Mouse (Mus musculus) thymus, postnatal 10 days (tissue): ENCODE measurements around the gene Tmc6.

Experiments used
- DNase-seq, 2 experiments: peaks; one replicate each; pipeline ENCODE4 v3.0.0; 2021; ENCODE audit warnings: low spot score in 2 of 2

Gene Tmc6

DNA sequence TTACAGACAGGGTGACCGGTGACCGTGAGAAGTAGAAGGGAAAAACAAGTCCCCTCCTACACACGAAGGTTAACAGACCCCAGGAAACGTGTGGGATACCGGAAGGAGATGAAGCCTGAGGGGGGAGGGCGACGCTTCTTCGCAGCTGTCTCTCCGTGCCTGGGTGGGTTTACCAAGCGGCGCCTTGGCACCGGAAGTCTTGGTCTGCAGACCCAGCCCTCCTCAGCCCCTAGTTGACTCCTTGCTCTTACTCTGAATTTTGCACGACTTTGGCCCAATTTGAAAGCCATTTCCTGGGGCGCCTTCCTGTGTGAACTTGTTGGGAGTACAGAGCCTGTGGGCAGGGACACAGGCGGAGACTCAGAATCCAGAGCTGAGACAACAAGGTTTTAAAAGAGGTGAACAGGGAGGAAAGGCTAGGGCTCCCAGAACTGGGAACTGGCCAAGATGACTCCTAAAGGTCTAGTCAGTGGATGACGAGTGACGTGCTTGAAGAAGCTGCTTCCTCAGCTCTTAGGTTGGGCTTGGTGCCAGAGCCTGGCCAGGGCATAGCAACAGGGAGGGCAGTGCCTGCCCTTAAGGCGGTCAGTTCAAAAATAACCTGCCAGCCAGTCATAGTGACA, 688 bp downstream of the Tmc6 start:
- peak; percentile 83 to 87 for DNase-seq

DNA sequence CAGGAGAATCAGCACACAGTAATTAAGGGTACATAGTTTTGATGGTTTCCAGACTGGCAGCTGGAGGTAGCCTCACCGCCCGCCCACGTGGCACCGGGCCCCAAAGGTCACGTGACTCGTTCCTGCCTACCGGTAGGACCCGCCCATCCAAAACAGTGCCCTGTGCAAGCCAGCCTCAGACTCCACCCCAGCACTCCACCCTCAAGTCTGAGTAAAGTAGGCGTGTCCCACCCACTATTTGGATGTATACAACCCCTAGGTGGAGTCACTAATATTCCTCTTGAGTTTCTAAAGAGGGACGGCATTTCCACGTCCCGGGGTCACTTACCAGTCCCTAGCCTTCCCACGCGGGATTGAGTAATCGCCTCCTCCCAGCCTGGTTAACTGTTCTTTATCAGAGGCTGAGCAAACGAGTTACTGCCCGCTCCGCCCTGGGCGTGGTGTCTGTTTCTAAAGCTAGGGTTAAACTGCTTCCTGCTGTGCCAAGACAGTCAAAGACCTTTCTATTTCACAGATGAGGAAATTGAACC, 1.4 kb downstream of the Tmc6 start:
- peak; percentile 91 to 96 for DNase-seq

DNA sequence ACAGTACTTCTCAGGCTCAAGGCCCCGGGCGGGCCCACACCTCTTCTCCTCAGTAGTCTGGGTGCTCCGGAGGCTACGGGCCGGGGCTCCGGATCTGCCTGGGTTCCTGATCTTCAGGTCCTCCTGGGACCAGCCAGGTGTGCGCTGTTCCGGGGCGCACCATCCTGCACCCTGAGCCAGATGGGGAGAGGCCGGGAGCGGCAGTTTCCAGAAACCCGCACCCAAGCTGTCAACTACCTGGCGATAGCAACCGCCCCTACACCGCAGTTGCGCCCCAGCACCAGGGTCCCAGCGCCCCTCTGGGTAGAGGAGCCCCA, 1.8 kb downstream of the Tmc6 start:
- DNase-seq, result no peak

DNA sequence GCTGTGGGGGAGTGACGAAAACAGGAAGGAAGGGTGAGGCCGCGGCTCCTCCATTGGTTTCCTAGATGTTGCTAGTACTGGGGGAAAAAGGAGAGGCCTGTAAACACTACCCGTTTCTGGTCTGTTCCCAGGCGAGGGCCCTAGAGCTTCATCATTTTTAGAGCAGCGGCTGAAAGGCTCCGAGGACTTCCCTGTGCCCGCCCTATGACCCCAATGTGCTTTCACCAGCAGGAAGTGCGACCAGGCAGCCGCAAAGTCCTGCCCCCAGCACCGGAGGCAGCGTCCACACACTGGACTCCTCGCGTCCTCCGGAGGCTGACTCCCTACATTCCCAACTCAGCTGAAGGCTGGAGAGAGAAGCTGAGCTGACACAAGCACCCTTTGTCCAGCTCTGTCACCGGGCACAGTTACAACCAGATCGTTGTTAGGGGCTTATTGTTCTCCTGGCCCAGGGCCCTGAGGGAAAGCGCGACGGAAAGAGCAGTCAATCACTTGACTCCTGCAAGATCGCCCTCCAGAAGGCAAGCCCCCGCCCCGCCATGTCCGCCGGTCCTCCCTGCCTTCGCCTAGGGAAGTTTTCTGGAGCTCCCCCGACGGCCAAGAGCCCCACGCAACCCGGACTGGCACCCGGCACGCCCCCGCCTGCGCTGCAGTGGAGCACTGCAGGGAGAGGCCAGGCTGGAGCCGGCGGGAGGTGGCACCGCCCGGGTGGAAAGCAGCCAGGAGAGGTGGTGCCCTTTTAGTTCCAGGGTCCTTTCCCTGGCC, 2.4 kb downstream of the Tmc6 start:
- DNase-seq, result peak; percentile 49 to 52

DNA sequence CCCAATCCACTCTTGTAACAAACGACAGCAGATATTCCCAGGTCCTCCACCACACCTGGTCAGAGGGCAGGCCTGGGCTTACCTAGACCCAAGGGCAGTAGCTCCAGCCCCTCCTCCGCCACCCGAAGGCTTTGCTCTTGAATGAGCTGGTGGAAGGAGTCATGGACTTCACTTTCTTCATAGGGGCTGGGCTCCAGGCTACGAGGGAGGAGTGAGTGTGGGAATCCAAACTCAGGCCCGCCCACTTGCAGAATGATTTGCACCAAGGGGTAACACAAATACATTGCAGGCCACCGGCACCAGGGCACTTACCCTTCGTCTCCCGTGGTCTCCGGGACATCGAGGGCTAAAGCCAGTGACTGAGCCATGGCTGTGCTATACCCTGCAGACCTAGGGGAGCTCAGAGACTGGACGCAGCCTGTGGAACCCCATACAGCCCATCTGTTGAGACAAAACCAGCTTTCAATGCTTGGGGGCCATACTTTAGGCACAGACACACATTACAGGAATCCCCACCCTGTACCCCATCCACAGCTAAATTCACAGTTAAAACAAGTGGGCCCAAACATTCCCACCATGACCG, 3.1 kb downstream of the Tmc6 start:
- DNase-seq, result peak; percentile 19 to 31

DNA sequence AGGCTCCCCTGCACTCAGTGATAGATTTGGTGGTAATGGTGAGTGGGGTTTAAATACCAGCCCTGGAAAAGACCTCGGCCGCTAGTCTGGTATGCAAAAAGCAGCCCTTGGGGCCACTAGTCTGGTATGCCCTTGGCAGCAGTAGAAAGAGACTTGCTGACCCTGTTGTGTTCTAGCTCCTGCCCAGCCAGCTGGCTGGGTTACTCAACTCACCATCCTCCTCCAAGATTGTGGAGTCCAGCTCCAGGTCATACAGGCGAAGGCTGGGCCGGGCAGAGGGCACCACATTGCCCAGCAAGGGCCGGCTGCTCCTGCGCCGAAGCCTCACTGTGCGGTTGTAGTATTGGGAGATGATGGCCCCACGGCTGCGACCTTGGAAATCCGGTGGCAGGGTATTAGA, 4.0 kb downstream of the Tmc6 start:
- DNase-seq, result no peak

DNA sequence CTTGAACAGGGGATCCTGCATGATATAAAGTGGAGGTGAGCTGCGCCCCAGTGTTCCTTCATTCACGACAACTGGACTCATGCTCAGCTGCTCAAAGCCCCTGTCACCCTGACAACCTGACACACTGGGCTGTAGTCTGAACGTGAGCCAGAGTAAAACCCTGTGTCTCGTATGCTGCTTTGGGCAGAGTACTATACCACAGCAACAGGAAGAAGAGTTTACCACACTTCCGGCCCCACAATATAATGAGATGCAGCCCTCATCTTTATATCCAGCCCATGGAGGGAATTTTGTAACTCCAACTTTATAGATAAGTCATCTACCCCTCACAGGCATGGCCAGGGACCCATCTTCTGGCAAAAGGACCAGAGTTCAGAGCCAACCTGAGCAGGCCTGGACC, 4.9 kb downstream of the Tmc6 start:
- DNase-seq, result peak in 1 of 2 experiments; percentile 43

DNA sequence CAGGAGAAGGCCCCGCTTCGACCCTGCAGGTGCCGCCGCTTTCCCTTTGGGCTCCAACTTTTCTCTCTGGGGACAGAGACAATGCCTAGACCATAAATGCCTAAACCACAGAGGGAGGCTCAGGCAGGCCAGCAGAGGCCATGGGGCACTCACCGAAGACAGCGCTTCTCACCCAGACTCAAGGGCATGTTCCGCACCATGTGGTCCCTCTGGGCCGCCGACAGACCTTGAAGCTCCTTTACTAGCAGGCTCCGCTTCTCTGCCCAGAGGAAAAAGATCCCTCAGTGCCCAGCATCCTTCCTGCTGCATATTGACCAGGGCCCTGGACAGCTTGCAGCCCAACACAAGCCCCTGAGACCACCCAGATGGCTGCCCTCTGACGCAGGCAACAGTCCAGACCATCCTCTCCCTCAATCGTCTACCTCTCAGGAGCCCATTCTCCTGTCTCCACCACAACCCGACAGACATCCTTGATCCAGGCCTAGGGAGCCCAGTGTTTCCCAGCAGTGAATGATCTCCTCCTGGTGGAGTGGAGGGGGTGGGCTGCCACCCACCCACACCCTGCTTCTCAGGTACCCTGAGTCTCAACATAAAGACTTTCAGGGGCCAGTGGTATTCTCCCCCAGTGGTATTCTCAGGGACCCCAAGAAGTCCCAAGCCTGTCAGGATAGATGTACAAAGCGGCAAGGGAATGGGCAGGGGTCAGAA, 5.8 kb downstream of the Tmc6 start:
- DNase-seq, result no peak

DNA sequence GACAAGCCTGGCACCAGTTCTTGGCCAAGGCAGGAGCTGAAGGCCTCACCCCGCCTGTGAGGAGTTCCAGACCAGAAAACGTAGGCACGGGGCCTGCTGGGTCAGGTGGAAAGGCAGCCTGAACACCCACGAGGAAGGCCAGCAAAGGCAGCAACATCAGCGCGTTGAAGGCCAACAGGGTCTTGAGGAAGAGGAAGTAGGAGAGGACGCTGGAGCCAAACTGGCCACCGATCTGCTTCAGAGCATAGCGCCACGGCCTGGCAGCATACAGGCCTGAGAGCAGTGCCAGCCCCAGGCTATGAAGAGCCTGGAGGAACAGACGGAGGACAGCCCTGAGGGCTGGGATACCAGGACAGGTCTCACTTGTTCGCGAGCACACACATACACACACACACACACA, 6.5 kb downstream of the Tmc6 start:
- DNase-seq, result no peak

DNA sequence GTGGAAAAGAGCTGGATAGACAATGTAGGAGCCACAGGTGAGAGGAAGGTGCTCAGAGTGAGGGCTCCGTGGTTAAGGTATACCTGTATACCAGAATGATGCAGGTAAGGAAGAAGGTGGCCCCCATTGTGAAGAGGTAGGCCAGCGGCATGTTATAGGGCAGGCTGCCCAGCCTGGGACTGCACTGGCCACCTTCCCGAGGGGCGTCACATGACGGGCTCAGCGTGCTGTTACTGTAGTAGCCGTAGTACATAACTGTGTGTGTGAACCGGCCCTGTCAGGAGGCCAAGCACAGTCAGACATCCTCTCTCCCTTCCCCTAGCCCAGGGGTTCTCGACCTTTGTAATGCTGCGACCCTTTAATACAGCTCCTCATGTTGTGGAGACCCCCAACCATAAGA, 7.1 kb downstream of the Tmc6 start:
- no peak for DNase-seq

DNA sequence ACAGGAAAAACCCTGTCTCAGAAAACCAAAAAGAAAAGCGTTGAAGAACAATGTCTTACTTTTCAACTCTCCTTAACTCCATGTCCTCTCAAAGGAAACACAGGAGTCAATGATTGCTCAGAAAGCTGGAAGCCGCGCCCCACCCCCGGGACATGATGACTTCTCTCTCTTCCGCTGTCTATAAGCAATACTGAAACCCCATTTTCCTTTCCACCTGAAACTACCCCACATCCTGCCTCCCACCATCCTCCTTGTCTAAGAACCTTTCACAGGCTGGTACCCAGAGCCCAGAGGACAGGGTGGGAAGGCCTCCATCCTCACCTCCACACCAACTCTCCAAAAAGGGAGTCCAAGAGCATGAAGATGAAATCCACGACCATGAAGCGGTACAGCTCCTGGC, 9.6 kb downstream of the Tmc6 start:
- no peak for DNase-seq

DNA sequence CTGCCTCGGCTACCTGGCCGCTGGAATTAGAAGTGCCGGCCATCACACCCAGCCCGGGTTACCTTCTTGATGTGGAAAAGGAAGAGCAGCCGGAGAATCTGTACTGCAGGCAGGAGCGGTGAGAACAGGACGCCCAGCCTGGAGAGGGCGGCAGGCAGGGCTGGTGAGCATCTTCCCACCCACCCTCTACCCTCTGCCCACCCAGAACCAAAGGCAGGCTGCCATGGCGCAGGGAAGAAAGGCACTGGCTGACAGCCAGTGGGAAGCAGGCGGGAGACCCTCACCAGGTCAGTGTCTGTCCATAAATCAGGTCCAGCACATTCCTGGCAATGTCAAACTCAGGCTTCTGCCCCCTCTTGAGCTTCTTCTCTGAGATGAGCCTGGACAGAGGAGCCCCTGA, 11.6 kb downstream of the Tmc6 start:
- DNase-seq, result no peak

DNA sequence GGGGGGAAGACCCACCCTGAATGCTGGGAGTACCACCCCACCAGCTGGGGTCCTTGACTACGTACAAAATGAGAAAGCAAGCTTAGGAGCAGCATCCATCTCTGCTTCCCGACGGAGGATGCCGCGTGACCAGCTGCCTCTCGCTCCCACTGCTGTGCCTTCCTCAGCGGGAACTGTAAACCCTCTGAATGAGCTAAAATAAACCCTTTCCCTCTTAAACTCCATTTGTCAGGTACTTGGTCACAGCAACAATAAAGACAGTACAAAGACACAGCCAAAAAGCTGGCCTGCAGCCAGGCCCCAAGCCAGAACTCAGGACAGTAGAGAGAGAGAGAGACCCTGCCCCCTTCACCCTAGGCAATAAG, 12.3 kb downstream of the Tmc6 start:
- no peak for DNase-seq

DNA sequence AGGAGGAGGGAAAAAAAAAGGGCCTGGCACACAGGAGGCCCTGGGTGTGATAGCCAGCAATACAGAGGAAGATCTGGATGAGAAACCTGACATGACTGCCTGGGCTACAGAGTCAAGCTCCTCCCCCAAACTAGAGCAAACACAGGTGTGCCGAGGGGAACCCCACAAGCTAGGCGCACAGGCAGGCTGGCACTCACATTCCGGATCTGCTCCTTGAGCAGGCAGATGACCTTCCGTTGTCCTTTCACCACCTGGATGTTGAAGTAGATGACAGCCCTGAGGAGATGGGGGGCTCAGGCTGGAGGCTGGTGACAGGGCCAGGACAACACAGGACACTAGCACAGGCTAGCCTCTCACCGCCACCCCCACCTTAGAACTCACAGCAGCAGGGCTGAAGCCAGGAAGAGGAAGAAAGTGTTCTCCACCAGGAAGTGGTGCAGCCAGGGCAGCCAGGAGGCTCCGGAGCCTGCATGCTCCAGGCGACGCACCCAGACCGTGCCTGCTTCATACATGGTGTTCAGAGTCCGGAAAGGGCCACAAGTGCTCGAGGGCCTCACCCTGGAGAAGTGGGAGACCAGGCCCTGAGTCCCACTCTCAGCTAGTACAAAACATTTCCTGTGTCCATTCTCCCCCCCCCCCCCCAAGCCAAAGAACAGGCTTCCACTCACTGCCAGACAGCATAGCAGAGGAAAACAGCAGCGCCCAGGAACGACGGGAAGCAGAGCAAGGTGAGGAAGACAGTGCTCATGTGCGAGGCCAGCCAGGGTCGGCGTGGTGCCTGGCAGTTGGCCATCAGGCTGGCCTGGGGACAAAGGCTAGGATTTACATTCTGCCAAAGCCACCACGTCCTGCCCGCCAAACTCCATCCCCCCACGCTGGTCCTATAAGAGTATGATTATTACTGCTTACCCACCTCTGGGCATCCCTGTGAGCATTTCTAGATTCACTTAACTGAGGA, 13.0 kb downstream of the Tmc6 start:
- no peak for DNase-seq

DNA sequence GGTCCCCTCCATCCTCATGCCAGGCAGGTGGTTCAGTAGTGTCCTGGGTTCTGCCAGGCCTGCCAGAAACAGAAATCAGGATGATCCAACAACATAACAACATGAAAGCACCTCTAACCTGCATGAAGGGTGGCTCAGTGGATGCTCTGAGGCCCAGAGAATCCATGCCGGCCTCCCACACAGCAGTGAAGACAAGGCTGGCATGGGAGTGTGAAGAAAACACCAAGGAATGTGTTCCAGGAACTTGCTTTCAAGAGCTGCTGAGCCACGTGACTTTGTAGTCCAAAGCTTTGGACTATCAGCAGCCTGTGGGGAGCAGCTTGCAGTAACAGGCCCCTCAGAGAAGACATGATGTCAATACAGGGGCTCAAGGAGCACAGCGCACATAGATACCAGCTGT, 15.7 kb downstream of the Tmc6 start:
- DNase-seq, result no peak

DNA sequence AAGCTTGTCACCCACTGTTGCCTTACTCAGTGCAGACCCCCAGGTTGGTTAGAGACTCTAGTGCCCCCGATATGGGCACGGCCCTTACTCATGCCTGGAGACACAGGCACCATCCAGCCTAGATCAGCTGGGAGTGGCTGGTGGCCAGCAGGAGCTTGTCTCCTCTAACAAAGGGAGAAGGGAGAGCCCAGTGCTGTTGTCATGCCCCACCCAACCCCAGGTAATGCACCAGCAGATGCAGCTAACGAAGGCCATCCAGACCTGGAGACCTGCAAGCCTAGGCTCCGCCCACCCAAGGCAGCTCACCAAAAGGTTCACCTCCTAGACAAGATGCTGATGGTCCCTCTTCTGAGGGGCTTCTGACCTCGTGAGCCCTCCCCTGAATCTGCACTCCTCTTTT, 16.6 kb downstream of the Tmc6 start:
- no peak for DNase-seq

DNA sequence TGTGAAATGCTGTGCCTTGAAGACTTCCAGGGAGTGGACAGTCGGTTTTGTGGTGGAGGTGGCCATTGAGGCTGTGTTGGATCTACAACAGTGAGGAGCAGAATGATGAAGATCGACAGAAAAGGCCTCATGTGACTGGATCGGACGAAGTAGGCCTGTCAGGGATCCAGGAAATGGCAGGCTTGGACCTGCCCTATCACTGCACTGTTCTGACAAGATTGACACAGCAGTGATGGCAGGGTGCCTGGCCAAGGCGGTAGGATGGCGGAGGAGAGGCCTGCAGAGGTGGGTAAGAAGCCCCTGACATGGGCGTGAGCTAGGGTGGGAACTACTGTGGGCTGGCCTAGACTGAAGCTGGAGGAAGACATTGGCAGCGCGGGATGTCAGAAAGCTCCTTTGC, 17.7 kb downstream of the Tmc6 start:
- no peak for DNase-seq

DNA sequence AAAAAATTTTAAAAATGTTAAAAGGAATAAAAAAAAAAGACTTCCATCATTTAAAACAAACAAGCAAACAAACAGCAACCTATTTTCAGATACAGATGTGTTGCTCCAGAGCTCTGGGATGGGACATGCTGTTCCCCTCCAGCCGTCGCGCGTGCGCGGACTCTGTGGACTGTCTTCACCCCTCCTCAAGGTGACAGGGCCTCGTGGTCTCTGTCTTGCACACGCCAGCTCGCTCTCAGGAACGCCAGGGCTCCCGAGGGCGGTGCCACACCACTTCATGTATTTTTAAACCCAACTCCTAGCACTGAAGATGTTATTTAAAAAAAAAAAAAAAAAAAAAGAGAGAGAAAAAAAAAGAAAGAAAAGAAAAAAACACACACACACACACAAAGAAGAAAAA, 19.8 kb downstream of the Tmc6 start:
- DNase-seq, result no peak

DNA sequence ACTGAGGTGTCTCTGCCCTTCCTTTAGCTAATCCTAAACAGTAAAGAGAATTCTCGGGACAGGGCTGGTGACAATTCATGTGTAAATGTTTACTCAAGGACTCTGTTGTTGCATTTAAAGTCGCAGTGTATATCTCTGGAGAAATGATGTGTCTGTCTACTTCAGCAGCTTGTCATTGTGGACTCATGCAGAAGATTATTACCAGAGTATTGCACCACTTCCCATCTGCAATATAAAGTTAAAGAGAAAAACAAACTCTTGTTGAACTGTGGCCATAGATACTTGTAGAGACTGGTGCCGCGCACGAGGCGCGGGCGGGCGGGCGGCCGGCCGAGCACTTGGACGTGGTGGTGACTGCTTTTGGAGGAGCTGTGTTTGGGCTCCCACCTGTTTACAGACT, 20.2 kb downstream of the Tmc6 start:
- DNase-seq, result no peak

DNA sequence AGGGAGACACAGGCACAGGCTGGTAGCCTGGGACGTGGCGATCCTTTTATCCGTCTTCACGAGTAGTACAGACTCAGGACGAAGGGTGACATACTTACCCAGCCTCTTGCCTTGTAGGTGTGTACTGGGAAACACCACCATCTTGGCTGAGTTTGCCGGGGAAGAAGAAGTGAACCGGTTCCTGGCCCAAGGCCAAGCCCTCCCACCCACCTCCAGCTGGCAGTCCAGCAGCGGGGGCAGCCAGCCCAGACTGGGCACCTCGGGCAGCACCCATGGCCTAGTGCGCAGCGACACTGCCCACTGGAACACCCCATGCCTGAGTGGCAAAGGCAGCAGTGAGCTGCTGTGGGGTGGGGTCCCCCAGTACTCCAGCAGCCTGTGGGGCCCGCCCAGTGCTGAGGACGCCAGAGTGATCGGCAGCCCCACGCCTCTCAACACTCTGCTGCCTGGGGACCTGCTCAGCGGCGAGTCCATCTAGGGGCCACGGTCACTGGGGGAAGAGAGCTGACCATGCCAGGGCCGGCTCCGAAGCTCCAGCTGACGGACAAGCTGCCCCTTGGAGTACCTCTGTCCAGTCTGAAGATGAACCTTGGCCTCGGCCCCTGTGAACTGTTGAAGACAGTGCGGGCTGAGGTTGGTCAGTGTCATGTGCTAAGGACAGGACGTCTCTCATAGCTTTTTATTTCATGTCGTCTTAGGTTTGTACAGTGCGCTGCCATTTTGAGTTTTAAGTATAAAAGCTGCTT, 21.5 kb downstream of the Tmc6 start:
- no peak for DNase-seq

DNA sequence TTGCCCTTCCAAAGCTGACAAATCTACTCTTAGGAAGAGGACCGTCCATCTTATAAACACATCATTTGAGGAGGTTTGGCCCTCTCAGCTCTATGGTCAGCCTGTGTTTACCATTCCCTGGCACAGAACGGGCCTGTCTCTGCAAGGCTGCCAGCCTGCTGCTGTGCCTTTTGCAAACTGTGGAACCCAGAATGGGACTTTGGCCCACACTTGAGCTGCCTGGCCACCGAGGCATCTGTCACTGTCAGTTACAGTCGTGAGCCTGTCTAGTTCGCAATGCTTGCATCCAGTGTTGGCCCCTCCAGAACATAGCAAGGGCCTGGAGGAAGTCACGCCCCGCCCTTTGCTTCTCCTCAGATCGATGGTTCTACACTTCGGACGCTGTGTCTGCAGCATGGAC, 22.7 kb downstream of the Tmc6 start:
- DNase-seq, result no peak
